Mouse (Mus musculus): ENCODE results near the gene Slc25a23. TPM values are rescaled to one million over a fixed set of nuclear protein-coding genes. Genes with fewer than 3 reads are reported as not detected.
A peak's percentile ranks its signal among the peaks of the same experiment; 100 is the strongest.

The Slc25a23 gene
- polyA plus RNA-seq, 1 experiment from 2014 or later: 6.8 TPM

GRCm38 (mm10) chr17:57019693-57020092 lies 40.0 kb downstream of the Slc25a23 start:
- H3K36me3 ChIP-seq (ENCODE audit: inconsistent target): peaks cover 35% of the 10 kb centered on the region
- 93% methylated on average over 2 of the region's 2 CpGs for WGBS (ENCODE audit: missing documents)
- H3K27ac ChIP-seq: no peak overlapping the region

GRCm38 (mm10) chr17:57012245-57012795 lies 47.3 kb downstream of the Slc25a23 start:
- WGBS (ENCODE audit: missing documents): 86% methylated on average over 13 of the region's 13 CpGs
- Histone ChIP-seq H3K79me2 (ENCODE audit: inconsistent target) (peaks cover 20% of the 10 kb centered on the region), H3K4me3 (ENCODE audit: inconsistent target) (peak overlapping the region; percentile 100), H3K36me3 (ENCODE audit: inconsistent target) (peaks cover 6% of the 10 kb centered on the region), H3K27ac (no peak overlapping the region)

More at GRCm38 (mm10) chr17:57019693-57020092, 40.0 kb downstream of the Slc25a23 start:
- Histone ChIP-seq H3K79me2 (ENCODE audit: inconsistent target) (no peaks in the 10 kb centered on the region; the same call in 1 of the 2 replicates), H3K4me3 (ENCODE audit: inconsistent target) (no peak overlapping the region)

- Histone ChIP-seq H3K4me3 (ENCODE audit: inconsistent target) (peak within 1 kb of the TSS; percentile 100), H3K27ac (peak within 1 kb of the TSS; percentile 73), H3K79me2 (ENCODE audit: inconsistent target) (peaks cover 20% of the 10 kb centered on the region), H3K36me3 (ENCODE audit: inconsistent target) (peaks cover 14% of the 10 kb centered on the region)
- 1% methylated on average over 51 of the region's 51 CpGs for WGBS (ENCODE audit: missing documents)
These were observed 48.2 kb downstream of the Slc25a23 start, which contains the start of the genes Gtf2f1 and Gm17949 for GRCm38 (mm10) chr17:57011236-57012141. Gtf2f1 (minus strand) TSS chr17:57011288. Gm17949 (plus strand) TSS chr17:57011469.

GRCm38 (mm10) chr17:57010911-57011235 lies 48.8 kb downstream of the Slc25a23 start:
- H3K36me3 ChIP-seq (ENCODE audit: inconsistent target): peaks cover 20% of the 10 kb centered on the region
- peak overlapping the region; percentile 73 for H3K27ac ChIP-seq
- WGBS (ENCODE audit: missing documents): 4% methylated on average over 19 of the region's 19 CpGs
- H3K79me2 ChIP-seq (ENCODE audit: inconsistent target): peaks cover 20% of the 10 kb centered on the region
- peak overlapping the region; percentile 100 for H3K4me3 ChIP-seq (ENCODE audit: inconsistent target)

GRCm38 (mm10) chr17:57007137-57007905 lies 52.3 kb downstream of the Slc25a23 start:
- H3K4me3 ChIP-seq (ENCODE audit: inconsistent target): no peak overlapping the region
- WGBS (ENCODE audit: missing documents): 96% methylated on average over 13 of the region's 13 CpGs
- H3K79me2 ChIP-seq (ENCODE audit: inconsistent target): peaks cover 20% of the 10 kb centered on the region
- H3K36me3 ChIP-seq (ENCODE audit: inconsistent target): peaks cover 52% of the 10 kb centered on the region
- no peak overlapping the region for H3K27ac ChIP-seq

GRCm38 (mm10) chr17:57003994-57004393 lies 55.7 kb downstream of the Slc25a23 start:
- Histone ChIP-seq H3K27ac (no peak overlapping the region), H3K79me2 (ENCODE audit: inconsistent target) (peaks cover under 1% of the 10 kb centered on the region; the same call in 1 of the 2 replicates), H3K36me3 (ENCODE audit: inconsistent target) (peaks cover 52% of the 10 kb centered on the region), H3K4me3 (ENCODE audit: inconsistent target) (no peak overlapping the region)
- 95% methylated on average over 6 of the region's 7 CpGs for WGBS (ENCODE audit: missing documents)

- H3K4me3 ChIP-seq (ENCODE audit: inconsistent target): no peak overlapping the region
- H3K79me2 ChIP-seq (ENCODE audit: inconsistent target): no peaks in the 10 kb centered on the region
- peaks cover 38% of the 10 kb centered on the region for H3K36me3 ChIP-seq (ENCODE audit: inconsistent target)
- no peak overlapping the region for H3K27ac ChIP-seq
- WGBS (ENCODE audit: missing documents): 75% methylated on average over 8 of the region's 8 CpGs
These were observed 58.4 kb downstream of the Slc25a23 start for GRCm38 (mm10) chr17:57001228-57001627.

- WGBS (ENCODE audit: missing documents): 95% methylated on average over 9 of the region's 9 CpGs
These were observed 59.6 kb downstream of the Slc25a23 start, which contains the start of gene Pspn for GRCm38 (mm10) chr17:56999968-57000609. Pspn (minus strand) TSS chr17:57000018.

GRCm38 (mm10) chr17:56999414-56999813 lies 60.2 kb downstream of the Slc25a23 start:
- Histone ChIP-seq H3K27ac (no peak overlapping the region), H3K4me3 (ENCODE audit: inconsistent target) (no peak overlapping the region), H3K79me2 (ENCODE audit: inconsistent target) (no peaks in the 10 kb centered on the region), H3K36me3 (ENCODE audit: inconsistent target) (peaks cover 36% of the 10 kb centered on the region)
- WGBS (ENCODE audit: missing documents): 92% methylated on average over 9 of the region's 9 CpGs

More at GRCm38 (mm10) chr17:56999968-57000609, 59.6 kb downstream of the Slc25a23 start, which contains the start of gene Pspn:
- no peak within 1 kb of the TSS for H3K27ac ChIP-seq
- no peak within 1 kb of the TSS for H3K4me3 ChIP-seq (ENCODE audit: inconsistent target)
- no peaks in the 10 kb centered on the region for H3K79me2 ChIP-seq (ENCODE audit: inconsistent target)
- H3K36me3 ChIP-seq (ENCODE audit: inconsistent target): peaks cover 38% of the 10 kb centered on the region

- peak within 1 kb of the TSS; percentile 48 for H3K4me3 ChIP-seq (ENCODE audit: inconsistent target)
- H3K79me2 ChIP-seq (ENCODE audit: inconsistent target): no peaks in the 10 kb centered on the region
- H3K36me3 ChIP-seq (ENCODE audit: inconsistent target): peaks cover 38% of the 10 kb centered on the region; the same call in 1 of the 2 replicates
- H3K27ac ChIP-seq: no peak within 1 kb of the TSS
- WGBS (ENCODE audit: missing documents): under 1% methylated on average over 38 of the region's 38 CpGs
These were observed 62.5 kb downstream of the Slc25a23 start, which contains the start of gene Alkbh7 for GRCm38 (mm10) chr17:56997029-56997667. Alkbh7 (plus strand) TSS chr17:56997339.

GRCm38 (mm10) chr17:56996506-56996905 lies 63.2 kb downstream of the Slc25a23 start:
- no peak overlapping the region for H3K27ac ChIP-seq
- 74% methylated on average over 2 of the region's 2 CpGs for WGBS (ENCODE audit: missing documents)
- no peak overlapping the region for H3K4me3 ChIP-seq (ENCODE audit: inconsistent target)
- H3K79me2 ChIP-seq (ENCODE audit: inconsistent target): peaks cover 4% of the 10 kb centered on the region; the same call in 1 of the 2 replicates
- H3K36me3 ChIP-seq (ENCODE audit: inconsistent target): peaks cover 38% of the 10 kb centered on the region; the same call in 1 of the 2 replicates

GRCm38 (mm10) chr17:56995046-56995445 lies 64.6 kb downstream of the Slc25a23 start:
- Histone ChIP-seq H3K36me3 (ENCODE audit: inconsistent target) (peaks cover 38% of the 10 kb centered on the region; the same call in 1 of the 2 replicates), H3K79me2 (ENCODE audit: inconsistent target) (peaks cover 17% of the 10 kb centered on the region), H3K4me3 (ENCODE audit: inconsistent target) (no peak overlapping the region), H3K27ac (no peak overlapping the region)
- WGBS (ENCODE audit: missing documents): 94% methylated on average over 8 of the region's 8 CpGs

Measured in macrophage (primary cell).